Mouse (Mus musculus): ENCODE results near the gene Dguok. TPM values are rescaled to one million over a fixed set of nuclear protein-coding genes. Genes with fewer than 3 reads are reported as not detected.
A peak's percentile ranks its signal among the peaks of the same experiment; 100 is the strongest.

Dguok gene
- polyA plus RNA-seq, 1 experiment from 2014 or later: 24.3 TPM

DNA sequence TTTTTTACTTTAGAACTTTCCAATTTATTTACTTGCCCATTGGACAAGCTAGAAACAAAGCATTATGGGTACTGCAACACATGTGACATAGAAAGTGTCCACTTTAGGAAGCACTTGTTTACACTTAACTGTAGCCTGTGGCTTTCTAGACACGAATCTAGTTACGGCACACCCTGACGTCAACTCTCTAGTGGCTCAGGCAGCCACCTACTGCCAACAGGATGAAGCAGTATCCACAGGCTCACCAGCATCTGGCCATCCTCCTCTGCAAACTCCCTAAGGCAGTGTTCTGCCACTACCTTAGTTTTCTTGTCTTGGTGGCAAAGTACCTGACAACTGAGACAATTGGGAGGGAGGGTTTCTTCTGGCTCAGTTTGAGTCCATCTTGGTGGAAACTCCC, 3.4 kb downstream of the Dguok start:
- peaks cover 20% of the 10 kb centered on the region for H3K4me1 ChIP-seq (ENCODE audit: control insufficient read depth, low read depth, low read length)
- H3K27ac ChIP-seq (ENCODE audit: low read length): no peak overlapping the region
- 53% methylated on average over 3 of the region's 3 CpGs for WGBS (ENCODE audit: insufficient replicate concordance)
- no peak overlapping the region for H3K4me2 ChIP-seq (ENCODE audit: low read depth, low read length)
- no peaks in the 10 kb centered on the region for H3K9me3 ChIP-seq (replicated peaks; ENCODE audit: control insufficient read depth, low read length)
- no peak for ATAC-seq (ENCODE audit: low read depth)
- H3K9ac ChIP-seq (ENCODE audit: low read depth, low read length): no peak overlapping the region
- H3K27me3 ChIP-seq (ENCODE audit: control insufficient read depth, insufficient read depth, low read depth, low read length): no peaks in the 10 kb centered on the region
- H3K4me3 ChIP-seq (ENCODE audit: low read depth, low read length): no peak overlapping the region
- H3K36me3 ChIP-seq (ENCODE audit: control insufficient read depth, insufficient read depth): no peaks in the 10 kb centered on the region

- Histone ChIP-seq H3K9ac (ENCODE audit: low read depth, low read length) (no peak overlapping the region), H3K36me3 (ENCODE audit: control insufficient read depth, insufficient read depth) (no peaks in the 10 kb centered on the region), H3K27ac (ENCODE audit: low read length) (no peak overlapping the region), H3K4me2 (ENCODE audit: low read depth, low read length) (no peak overlapping the region), H3K27me3 (ENCODE audit: control insufficient read depth, insufficient read depth, low read depth, low read length) (no peaks in the 10 kb centered on the region), H3K9me3 (replicated peaks; ENCODE audit: control insufficient read depth, low read length) (no peaks in the 10 kb centered on the region), H3K4me3 (ENCODE audit: low read depth, low read length) (no peak overlapping the region), H3K4me1 (ENCODE audit: control insufficient read depth, low read depth, low read length) (peaks cover 19% of the 10 kb centered on the region)
- WGBS (ENCODE audit: insufficient replicate concordance): 38% methylated on average over 3 of the region's 3 CpGs
- ATAC-seq (ENCODE audit: low read depth): no peak
Measured at GRCm38 (mm10) chr6:83502656-83503055, 4.1 kb downstream of the Dguok start.

- peaks cover 19% of the 10 kb centered on the region for H3K4me1 ChIP-seq (ENCODE audit: control insufficient read depth, low read depth, low read length)
- H3K36me3 ChIP-seq (ENCODE audit: control insufficient read depth, insufficient read depth): no peaks in the 10 kb centered on the region
- ATAC-seq (ENCODE audit: low read depth): no peak
- H3K4me2 ChIP-seq (ENCODE audit: low read depth, low read length): no peak overlapping the region
- H3K4me3 ChIP-seq (ENCODE audit: low read depth, low read length): no peak overlapping the region
- whole genome bisulfite sequencing (ENCODE audit: insufficient replicate concordance): 68% methylated on average over 9 of the region's 9 CpGs
- no peaks in the 10 kb centered on the region for H3K27me3 ChIP-seq (ENCODE audit: control insufficient read depth, insufficient read depth, low read depth, low read length)
- H3K9me3 ChIP-seq (replicated peaks; ENCODE audit: control insufficient read depth, low read length): no peaks in the 10 kb centered on the region
- no peak overlapping the region for H3K9ac ChIP-seq (ENCODE audit: low read depth, low read length)
- 0 out of 2 replicates have a peak overlapping the region, but pooled peaks have one; percentile 4 for H3K27ac ChIP-seq (ENCODE audit: low read length)
Measured at GRCm38 (mm10) chr6:83501524-83502310, 5.1 kb downstream of the Dguok start.

DNA sequence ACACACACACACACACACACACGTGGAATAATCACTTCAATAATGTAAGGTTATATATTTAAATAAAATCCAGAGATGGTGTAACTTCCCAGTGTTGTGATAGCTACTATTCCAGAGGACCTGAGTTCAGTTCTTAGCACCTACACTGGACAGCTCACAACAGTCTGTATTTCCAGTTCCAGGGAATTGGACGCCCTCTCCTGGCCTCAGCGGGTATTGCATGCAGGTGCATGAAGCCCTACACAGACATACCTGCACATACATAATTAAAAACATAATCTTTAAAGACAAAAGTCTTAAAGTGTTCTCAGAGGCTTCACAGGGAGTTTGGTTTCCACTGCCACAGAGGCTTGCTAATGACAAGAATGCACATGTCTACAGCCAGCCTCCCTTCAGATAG, 6.3 kb downstream of the Dguok start:
- WGBS (ENCODE audit: insufficient replicate concordance): 61% methylated on average over 3 of the region's 3 CpGs
- Histone ChIP-seq H3K4me2 (ENCODE audit: low read depth, low read length) (no peak overlapping the region), H3K27ac (ENCODE audit: low read length) (no peak overlapping the region), H3K36me3 (ENCODE audit: control insufficient read depth, insufficient read depth) (no peaks in the 10 kb centered on the region), H3K27me3 (ENCODE audit: control insufficient read depth, insufficient read depth, low read depth, low read length) (no peaks in the 10 kb centered on the region), H3K9ac (ENCODE audit: low read depth, low read length) (no peak overlapping the region), H3K9me3 (replicated peaks; ENCODE audit: control insufficient read depth, low read length) (no peaks in the 10 kb centered on the region), H3K4me3 (ENCODE audit: low read depth, low read length) (no peak overlapping the region), H3K4me1 (ENCODE audit: control insufficient read depth, low read depth, low read length) (peaks cover 13% of the 10 kb centered on the region)
- no peak for ATAC-seq (ENCODE audit: low read depth)

DNA sequence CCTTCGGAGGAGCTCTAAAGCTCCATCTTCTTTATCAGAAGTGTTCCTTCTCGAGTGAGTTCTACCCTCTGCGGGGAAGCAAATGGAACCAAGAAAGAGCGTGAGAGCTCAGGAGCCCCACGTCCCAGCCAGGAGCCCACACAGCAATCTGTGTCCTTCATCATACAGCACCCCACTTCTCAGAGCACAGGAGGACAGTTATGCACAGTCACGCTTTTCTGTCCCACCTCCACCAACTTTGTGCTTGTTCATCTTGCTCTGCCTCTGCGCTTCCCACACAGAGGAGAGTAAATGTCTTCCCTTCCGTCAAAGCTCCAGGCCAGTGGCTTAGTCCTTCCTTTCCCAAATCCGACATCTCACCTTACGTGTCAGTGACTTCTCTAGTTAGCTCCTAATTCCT, 7.7 kb downstream of the Dguok start:
- no peak overlapping the region for H3K9ac ChIP-seq (ENCODE audit: low read depth, low read length)
- 89% methylated on average over 10 of the region's 10 CpGs for WGBS (ENCODE audit: insufficient replicate concordance)
- H3K27ac ChIP-seq (ENCODE audit: low read length): no peak overlapping the region
- ATAC-seq (ENCODE audit: low read depth): no peak
- no peak overlapping the region for H3K4me2 ChIP-seq (ENCODE audit: low read depth, low read length)
- no peak overlapping the region for H3K4me3 ChIP-seq (ENCODE audit: low read depth, low read length)
- H3K4me1 ChIP-seq (ENCODE audit: control insufficient read depth, low read depth, low read length): peaks cover 5% of the 10 kb centered on the region
- H3K36me3 ChIP-seq (ENCODE audit: control insufficient read depth, insufficient read depth): peaks cover 3% of the 10 kb centered on the region; the same call in 1 of the 2 replicates
- no peaks in the 10 kb centered on the region for H3K27me3 ChIP-seq (ENCODE audit: control insufficient read depth, insufficient read depth, low read depth, low read length)
- H3K9me3 ChIP-seq (replicated peaks; ENCODE audit: control insufficient read depth, low read length): no peaks in the 10 kb centered on the region

DNA sequence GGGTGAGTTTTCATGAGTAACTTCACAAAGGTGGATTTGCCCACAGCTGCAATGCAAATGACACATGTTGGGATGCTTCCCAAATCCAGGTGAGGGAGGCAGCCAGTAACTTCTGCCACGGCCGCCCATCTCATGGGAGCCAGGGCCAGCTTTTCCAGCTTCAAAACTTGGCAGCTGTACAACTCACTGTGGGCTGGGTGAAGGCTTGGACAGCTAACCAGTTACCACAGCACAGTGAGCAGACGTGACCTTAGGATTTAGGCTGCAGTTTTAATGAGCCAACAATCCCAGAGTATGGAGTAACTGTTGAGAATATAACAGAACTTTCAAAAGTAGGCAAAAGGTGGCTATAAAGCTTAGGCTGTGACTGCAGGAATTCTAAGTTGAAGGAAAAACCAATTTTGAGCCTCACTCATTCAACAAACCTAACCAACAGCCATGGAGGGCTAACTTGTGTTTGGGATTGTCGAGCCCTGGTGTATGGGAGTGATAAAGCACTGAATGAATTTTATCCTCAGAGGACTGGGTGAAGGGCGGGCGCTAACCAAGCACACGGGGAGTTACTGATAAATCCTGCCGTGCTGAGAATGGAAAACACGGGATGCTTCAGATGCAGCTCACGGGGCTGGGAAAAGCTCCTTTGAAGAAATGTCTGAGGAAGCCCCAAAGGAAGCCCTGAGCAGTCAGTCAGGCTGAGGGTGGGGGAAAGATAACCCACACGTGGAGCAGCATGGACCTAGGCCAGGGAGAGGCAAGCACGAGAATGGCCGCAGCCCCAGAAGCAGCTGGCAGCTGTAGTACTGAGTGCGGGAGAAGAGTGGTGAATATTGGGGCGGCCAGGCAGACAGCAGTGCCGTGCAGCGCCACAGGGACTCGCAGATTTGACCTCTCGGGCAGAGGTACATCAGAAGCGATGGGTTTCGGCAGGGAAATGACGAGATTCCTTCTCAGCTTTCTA, 9.7 kb downstream of the Dguok start:
- H3K4me2 ChIP-seq (ENCODE audit: low read depth, low read length): no peak overlapping the region
- H3K9ac ChIP-seq (ENCODE audit: low read depth, low read length): no peak overlapping the region
- H3K27ac ChIP-seq (ENCODE audit: low read length): no peak overlapping the region
- H3K4me1 ChIP-seq (ENCODE audit: control insufficient read depth, low read depth, low read length): peaks cover 5% of the 10 kb centered on the region
- H3K4me3 ChIP-seq (ENCODE audit: low read depth, low read length): no peak overlapping the region
- WGBS (ENCODE audit: insufficient replicate concordance): 63% methylated on average over 22 of the region's 22 CpGs
- ATAC-seq (ENCODE audit: low read depth): no peak
- H3K36me3 ChIP-seq (ENCODE audit: control insufficient read depth, insufficient read depth): peaks cover 5% of the 10 kb centered on the region; the same call in 1 of the 2 replicates
- no peaks in the 10 kb centered on the region for H3K27me3 ChIP-seq (ENCODE audit: control insufficient read depth, insufficient read depth, low read depth, low read length)
- no peaks in the 10 kb centered on the region for H3K9me3 ChIP-seq (replicated peaks; ENCODE audit: control insufficient read depth, low read length)

GRCm38 (mm10) chr6:83496009-83496752, 10.6 kb downstream of the Dguok start:
- Histone ChIP-seq H3K9me3 (replicated peaks; ENCODE audit: control insufficient read depth, low read length) (no peaks in the 10 kb centered on the region), H3K27me3 (ENCODE audit: control insufficient read depth, insufficient read depth, low read depth, low read length) (no peaks in the 10 kb centered on the region), H3K27ac (ENCODE audit: low read length) (no peak overlapping the region), H3K4me1 (ENCODE audit: control insufficient read depth, low read depth, low read length) (peaks cover 5% of the 10 kb centered on the region), H3K4me2 (ENCODE audit: low read depth, low read length) (no peak overlapping the region), H3K4me3 (ENCODE audit: low read depth, low read length) (no peak overlapping the region), H3K9ac (ENCODE audit: low read depth, low read length) (no peak overlapping the region), H3K36me3 (ENCODE audit: control insufficient read depth, insufficient read depth) (peaks cover 5% of the 10 kb centered on the region; the same call in 1 of the 2 replicates)
- ATAC-seq (ENCODE audit: low read depth): no peak
- WGBS (ENCODE audit: insufficient replicate concordance): 81% methylated on average over 9 of the region's 9 CpGs

GRCm38 (mm10) chr6:83490622-83491021, 16.1 kb downstream of the Dguok start:
- no peaks in the 10 kb centered on the region for H3K9me3 ChIP-seq (replicated peaks; ENCODE audit: control insufficient read depth, low read length)
- H3K9ac ChIP-seq (ENCODE audit: low read depth, low read length): no peak overlapping the region
- H3K27ac ChIP-seq (ENCODE audit: low read length): no peak overlapping the region
- H3K27me3 ChIP-seq (ENCODE audit: control insufficient read depth, insufficient read depth, low read depth, low read length): no peaks in the 10 kb centered on the region
- no peaks in the 10 kb centered on the region for H3K4me1 ChIP-seq (ENCODE audit: control insufficient read depth, low read depth, low read length)
- peaks cover 11% of the 10 kb centered on the region for H3K36me3 ChIP-seq (ENCODE audit: control insufficient read depth, insufficient read depth)
- H3K4me3 ChIP-seq (ENCODE audit: low read depth, low read length): no peak overlapping the region
- no peak for ATAC-seq (ENCODE audit: low read depth)
- H3K4me2 ChIP-seq (ENCODE audit: low read depth, low read length): no peak overlapping the region
- WGBS (ENCODE audit: insufficient replicate concordance): 25% methylated on average over 4 of the region's 4 CpGs

All from liver, embryonic 16.5 days (tissue).